Mouse (Mus musculus) liver, adult 2 months (tissue): ENCODE results near the gene Rap1gap. TPM values are rescaled to one million over a fixed set of nuclear protein-coding genes. Genes with fewer than 3 reads are reported as not detected.

Source experiments
- DNase-seq: peaks from one replicate; pipeline ENCODE4 v3.0.0-alpha.2; 2011; ENCODE audit warnings: low read depth, low spot score; ENCODE audit errors: extremely low read depth
- H3K27ac ChIP-seq: fragments of 200-500 bp; replicated peaks from 2 replicates; pipeline ENCODE4 v1.5.1; 2012; ENCODE audit warnings: low read depth, mild to moderate bottlenecking, control low read depth, inconsistent platforms, low read length; ENCODE audit not compliant: insufficient read depth
- H3K27me3 ChIP-seq: fragments of 200-500 bp; 2 replicates; pipeline ENCODE4 v1.6.1; 2012; ENCODE audit warnings: mild to moderate bottlenecking, moderate library complexity, low read length, inconsistent platforms; ENCODE audit not compliant: control insufficient read depth, insufficient read depth
- H3K36me3 ChIP-seq: fragments of 200-500 bp; 2 replicates; pipeline ENCODE4 v1.6.1; 2012; ENCODE audit warnings: low read length, inconsistent platforms; ENCODE audit not compliant: control insufficient read depth, insufficient read depth
- H3K4me1 ChIP-seq: fragments of 200-500 bp; 2 replicates; pipeline ENCODE4 v1.6.1; 2011; ENCODE audit warnings: low read length; ENCODE audit not compliant: control insufficient read depth, insufficient read depth
- H3K4me3 ChIP-seq: fragments of 200-500 bp; 2 replicates; pipeline ENCODE4 v1.5.1; 2011; ENCODE audit warnings: low read depth, mild to moderate bottlenecking, control low read depth, low read length, moderate library complexity; ENCODE audit not compliant: insufficient read depth
- H3K79me2 ChIP-seq: fragments of 200-500 bp; 2 replicates; pipeline ENCODE4 v1.6.1; 2012; ENCODE audit warnings: inconsistent platforms, mild to moderate bottlenecking, low read length, moderate library complexity; ENCODE audit not compliant: control insufficient read depth, insufficient read depth
- H3K9ac ChIP-seq: fragments of 200-500 bp; 2 replicates; pipeline ENCODE4 v1.6.1; 2012; ENCODE audit warnings: low read depth, mild to moderate bottlenecking, control low read depth, inconsistent platforms, low read length
- CTCF ChIP-seq: fragments of 200-500 bp; IDR thresholded peaks from 2 replicates; pipeline ENCODE4 v1.5.1; 2011; ENCODE audit warnings: low read depth, low read length, control low read depth
- POLR2A ChIP-seq: fragments of 200-500 bp; IDR thresholded peaks from 2 replicates; pipeline ENCODE4 v1.6.1; 2011; ENCODE audit warnings: low read length, control low read depth; ENCODE audit not compliant: insufficient read depth; ENCODE audit errors: extremely low read depth
- WGBS: fragments of 180-500 bp; shearing (Covaris S2); methylation state at CpG from one replicate; pipeline ENCODE4 v1.1.7; 2018; 5-methylcytosine and 5-hydroxymethylcytosine counted together
- polyA plus RNA-seq: library from polyadenylated mRNA; depleted of rRNA; stranded (reverse); fragments of >200 nt; gene quantifications from 2 replicates; pipeline ENCODE4 v1.2.3, GENCODE M21; 2012
- total RNA-seq: library from RNA; depleted of rRNA; stranded (reverse); fragments of >200 nt; gene quantifications from 2 replicates; pipeline ENCODE4 v1.2.3, GENCODE M21; 2014

Rap1gap gene
- total and polyA plus RNA-seq, 2 experiments, result 2.9 to 11.5 TPM

DNA sequence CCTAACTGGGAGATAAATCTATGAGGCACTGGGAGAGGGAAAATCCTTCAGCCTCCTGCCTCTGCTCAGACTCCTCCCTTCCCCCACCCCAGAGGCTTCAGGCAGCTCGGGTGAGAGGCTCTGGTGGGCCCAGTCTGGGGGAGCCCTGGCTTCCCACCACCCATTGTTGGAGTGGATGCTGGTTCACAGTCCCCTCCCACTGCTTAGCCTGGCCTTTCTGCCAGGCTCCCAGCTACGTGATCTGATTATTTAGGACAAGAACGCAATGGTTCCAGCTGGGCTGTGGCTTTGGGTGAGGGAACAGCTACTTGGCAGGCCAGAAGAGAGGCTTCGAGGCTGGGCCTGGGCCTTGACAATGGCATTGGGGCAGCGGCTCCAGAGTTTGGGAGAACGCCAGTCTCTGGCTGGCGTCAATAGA lies 101.0 kb downstream of the Rap1gap start:
- H3K27ac ChIP-seq, result peak overlapping the region; percentile 29
- TF ChIP-seq CTCF (no peak), POLR2A (no peak)
- H3K79me2 ChIP-seq, result no peaks in the 10 kb centered on the region; the same call in 1 of the 2 replicates
- DNase-seq, result peak; percentile 63
- WGBS, result 49% methylated on average over 7 of the region's 7 CpGs
- no peak overlapping the region for H3K9ac ChIP-seq
- no peaks in the 10 kb centered on the region for H3K36me3 ChIP-seq
- H3K4me3 ChIP-seq, result no peak overlapping the region
- H3K4me1 ChIP-seq, result peaks cover 44% of the 10 kb centered on the region
- no peaks in the 10 kb centered on the region for H3K27me3 ChIP-seq

DNA sequence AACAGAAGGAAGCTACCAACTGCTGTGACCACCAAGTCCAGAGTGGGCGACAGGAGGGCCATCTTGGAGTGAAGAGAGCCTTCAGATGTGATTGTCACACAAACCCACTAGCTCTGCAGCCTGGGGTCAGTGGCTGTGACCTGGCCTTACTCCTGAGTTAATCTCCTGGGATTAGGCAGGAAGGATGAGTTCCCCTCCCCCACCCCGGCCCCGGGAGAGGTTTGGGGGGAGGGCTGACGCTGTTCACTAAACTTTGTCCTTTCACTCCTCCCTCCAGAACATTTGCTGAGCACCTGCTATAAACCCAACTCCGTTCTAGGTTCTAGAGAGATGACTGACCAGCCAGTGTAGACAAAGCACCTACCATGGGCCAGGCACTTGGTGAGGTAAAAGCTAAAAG lies 101.8 kb downstream of the Rap1gap start:
- Histone ChIP-seq H3K4me1 (peaks cover 47% of the 10 kb centered on the region), H3K4me3 (no peak overlapping the region), H3K9ac (no peak overlapping the region), H3K27ac (peak overlapping the region; percentile 68), H3K36me3 (no peaks in the 10 kb centered on the region), H3K27me3 (no peaks in the 10 kb centered on the region), H3K79me2 (no peaks in the 10 kb centered on the region)
- 23% methylated on average over 5 of the region's 5 CpGs for WGBS
- DNase-seq, result no peak
- TF ChIP-seq POLR2A, result no peak
- TF ChIP-seq CTCF, result no peak

DNA sequence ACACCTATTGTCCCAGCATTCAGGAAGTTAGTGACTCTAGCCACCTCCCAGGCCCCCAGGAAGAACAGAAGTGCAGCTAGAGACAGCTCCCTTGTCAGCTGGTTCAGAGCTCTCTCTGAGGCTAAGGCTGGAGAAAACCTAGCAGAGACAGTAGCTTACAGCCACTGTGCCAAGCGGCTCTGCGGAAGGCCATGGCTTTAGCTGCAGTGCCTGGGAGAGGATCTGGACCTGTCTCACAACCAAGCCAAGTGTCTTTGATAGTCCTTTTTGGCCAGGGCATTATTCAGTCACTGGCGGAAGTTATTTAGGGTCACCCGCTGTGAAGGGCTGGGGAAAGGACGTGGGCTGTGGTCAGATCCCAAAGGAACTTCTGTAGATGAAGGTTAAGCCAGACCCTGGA lies 103.9 kb downstream of the Rap1gap start:
- TF ChIP-seq POLR2A (no peak), CTCF (no peak)
- peak overlapping the region; percentile 21 for H3K9ac ChIP-seq
- DNase-seq, result peak; percentile 50
- peaks cover 61% of the 10 kb centered on the region for H3K4me1 ChIP-seq
- H3K79me2 ChIP-seq, result no peaks in the 10 kb centered on the region
- H3K27me3 ChIP-seq, result no peaks in the 10 kb centered on the region
- H3K36me3 ChIP-seq, result no peaks in the 10 kb centered on the region
- peak overlapping the region; percentile 81 for H3K27ac ChIP-seq
- H3K4me3 ChIP-seq, result no peak overlapping the region
- whole genome bisulfite sequencing, result 68% methylated on average over 5 of the region's 5 CpGs

DNA sequence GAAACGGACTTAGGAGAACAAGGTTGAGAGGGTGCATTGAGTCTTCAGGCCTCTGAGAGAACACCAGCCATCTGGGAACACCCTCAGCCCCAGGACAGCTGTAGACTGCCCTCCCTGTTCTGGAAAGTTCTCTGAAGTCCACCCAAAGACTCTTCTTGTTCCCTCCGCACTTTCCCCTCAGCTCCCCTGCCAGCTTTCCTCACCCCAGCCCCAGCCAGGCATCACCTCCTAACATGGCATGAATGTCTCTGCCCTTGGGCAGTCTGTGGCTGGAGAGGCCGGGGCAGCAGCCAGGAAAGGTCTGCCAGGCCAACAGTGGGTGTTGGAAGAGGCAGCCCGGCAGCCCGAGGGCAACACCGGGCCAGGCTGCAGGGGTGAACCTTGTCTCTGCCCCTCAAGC lies 104.3 kb downstream of the Rap1gap start:
- peak overlapping the region; percentile 81 for H3K27ac ChIP-seq
- peak overlapping the region; percentile 21 for H3K9ac ChIP-seq
- WGBS, result 34% methylated on average over 6 of the region's 6 CpGs
- H3K36me3 ChIP-seq, result no peaks in the 10 kb centered on the region
- peak; percentile 86 for DNase-seq
- H3K79me2 ChIP-seq, result no peaks in the 10 kb centered on the region
- H3K4me3 ChIP-seq, result no peak overlapping the region
- H3K4me1 ChIP-seq, result peaks cover 64% of the 10 kb centered on the region
- TF ChIP-seq CTCF (no peak), POLR2A (no peak)
- no peaks in the 10 kb centered on the region for H3K27me3 ChIP-seq

DNA sequence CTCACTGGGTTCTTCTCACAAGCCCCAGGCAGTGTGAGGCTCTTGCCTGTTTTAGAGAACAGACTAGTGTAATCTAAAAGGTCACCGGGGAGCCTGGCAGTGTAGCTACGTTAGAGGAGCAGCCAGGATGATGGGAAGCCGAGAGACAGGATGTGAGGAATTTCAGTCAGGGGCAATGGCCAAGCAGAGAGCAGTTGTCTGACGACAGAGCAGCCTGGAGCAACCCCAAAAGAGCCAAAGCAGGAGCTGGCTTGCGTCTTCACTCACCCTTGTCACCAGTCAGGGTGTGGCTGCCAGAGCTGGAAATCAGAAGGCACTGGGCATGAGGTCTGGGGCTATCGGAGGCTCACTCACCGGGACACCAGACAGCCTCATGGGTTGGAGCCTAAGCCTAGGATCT lies 105.1 kb downstream of the Rap1gap start:
- no peaks in the 10 kb centered on the region for H3K27me3 ChIP-seq
- DNase-seq, result peak; percentile 87
- no peaks in the 10 kb centered on the region for H3K79me2 ChIP-seq
- peaks cover 65% of the 10 kb centered on the region for H3K4me1 ChIP-seq
- no peak overlapping the region for H3K4me3 ChIP-seq
- 4% methylated on average over 7 of the region's 7 CpGs for WGBS
- TF ChIP-seq CTCF, result no peak
- TF ChIP-seq POLR2A, result no peak
- H3K27ac ChIP-seq, result peak overlapping the region; percentile 79
- no peaks in the 10 kb centered on the region for H3K36me3 ChIP-seq
- peak overlapping the region; percentile 25 for H3K9ac ChIP-seq

DNA sequence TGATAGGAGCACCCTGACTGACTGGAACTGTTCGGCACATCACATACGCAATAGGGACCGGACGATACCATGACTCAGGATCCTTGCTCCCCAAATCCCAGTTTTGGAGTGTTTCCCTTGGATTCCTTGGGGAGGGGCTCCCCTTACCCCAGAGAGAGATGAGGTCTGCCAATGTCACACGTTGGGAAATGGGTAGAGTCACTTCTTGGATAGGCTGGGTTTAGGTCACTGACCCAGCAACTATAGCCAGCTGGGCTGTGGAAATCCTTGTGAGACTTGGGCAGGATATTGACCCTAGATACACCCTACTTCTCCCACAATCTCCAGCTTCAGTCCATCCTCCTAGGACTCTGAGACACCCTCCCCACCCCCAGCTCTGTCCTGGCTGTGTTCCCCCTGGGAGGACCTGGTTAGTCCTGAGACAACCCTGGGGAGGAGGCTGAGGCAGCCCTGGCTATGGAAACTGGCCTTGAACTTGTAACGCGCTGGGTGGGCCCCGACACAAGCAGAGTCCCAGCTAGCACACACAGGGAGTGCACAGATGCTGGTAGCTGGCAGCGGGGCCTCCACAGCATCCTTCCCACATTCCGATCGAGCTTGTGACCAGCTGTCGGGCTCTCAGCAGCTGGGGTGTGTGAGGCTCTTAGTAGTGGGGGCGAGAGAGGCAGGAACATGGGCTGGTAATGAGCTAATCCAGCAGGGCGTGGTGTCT lies 106.5 kb downstream of the Rap1gap start:
- H3K79me2 ChIP-seq, result no peaks in the 10 kb centered on the region
- H3K4me1 ChIP-seq, result peaks cover 62% of the 10 kb centered on the region
- H3K9ac ChIP-seq, result no peak overlapping the region
- TF ChIP-seq CTCF, result no peak
- no peak for TF ChIP-seq POLR2A
- peak; percentile 60 for DNase-seq
- H3K4me3 ChIP-seq, result no peak overlapping the region
- H3K36me3 ChIP-seq, result no peaks in the 10 kb centered on the region
- WGBS, result 78% methylated on average over 14 of the region's 14 CpGs
- H3K27ac ChIP-seq, result 0 out of 2 replicates have a peak overlapping the region, but pooled peaks have one; percentile 1
- no peaks in the 10 kb centered on the region for H3K27me3 ChIP-seq
